Mouse (Mus musculus): ENCODE measurements around the gene Il13ra1. TPM values are rescaled to one million over a fixed set of nuclear protein-coding genes. Genes with fewer than 3 reads are reported as not detected.

Il13ra1 gene
- not detected for polyA plus RNA-seq (2017; shearing (Covaris generic))

DNA sequence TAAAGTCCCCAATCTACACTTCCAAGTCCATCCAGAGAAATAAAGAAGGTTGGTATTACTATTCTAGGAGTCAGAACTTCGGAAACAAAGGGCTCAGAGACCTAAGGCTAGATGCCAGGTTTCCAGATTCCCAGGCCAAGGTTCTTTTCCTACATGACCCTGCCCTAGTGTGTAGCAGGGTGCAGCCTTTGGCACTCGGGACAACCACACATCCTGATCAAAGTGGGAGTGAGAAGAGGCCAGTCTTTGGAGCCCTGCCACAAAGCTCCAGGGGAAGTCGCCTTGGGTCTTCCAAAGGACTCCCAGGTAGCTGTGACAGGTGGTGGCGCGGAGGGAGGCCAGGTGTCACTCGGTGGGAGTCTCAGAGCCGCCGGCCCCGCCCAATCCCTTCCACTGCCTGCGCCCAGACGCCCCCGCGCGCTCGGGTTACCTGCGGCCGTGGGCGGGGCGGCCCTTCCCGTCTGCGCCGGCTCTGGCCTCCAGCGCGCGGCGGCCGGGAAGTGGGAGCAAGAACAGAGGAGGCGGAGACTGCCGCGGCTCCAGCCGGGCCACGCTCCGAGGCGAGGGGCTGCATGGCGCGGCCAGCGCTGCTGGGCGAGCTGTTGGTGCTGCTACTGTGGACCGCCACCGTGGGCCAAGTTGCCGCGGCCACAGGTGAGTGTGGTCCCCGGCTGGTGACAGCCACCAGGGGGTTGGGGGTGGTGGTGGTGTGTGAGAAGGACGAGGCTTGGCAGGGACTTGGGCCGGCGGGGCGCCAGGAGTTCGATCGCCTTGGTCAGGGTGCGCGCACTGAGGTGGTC lies at the start of gene Il13ra1:
Gene Il13ra1, plus strand, starts transcription at position 489 of the 800 bp plus-strand sequence.

DNA sequence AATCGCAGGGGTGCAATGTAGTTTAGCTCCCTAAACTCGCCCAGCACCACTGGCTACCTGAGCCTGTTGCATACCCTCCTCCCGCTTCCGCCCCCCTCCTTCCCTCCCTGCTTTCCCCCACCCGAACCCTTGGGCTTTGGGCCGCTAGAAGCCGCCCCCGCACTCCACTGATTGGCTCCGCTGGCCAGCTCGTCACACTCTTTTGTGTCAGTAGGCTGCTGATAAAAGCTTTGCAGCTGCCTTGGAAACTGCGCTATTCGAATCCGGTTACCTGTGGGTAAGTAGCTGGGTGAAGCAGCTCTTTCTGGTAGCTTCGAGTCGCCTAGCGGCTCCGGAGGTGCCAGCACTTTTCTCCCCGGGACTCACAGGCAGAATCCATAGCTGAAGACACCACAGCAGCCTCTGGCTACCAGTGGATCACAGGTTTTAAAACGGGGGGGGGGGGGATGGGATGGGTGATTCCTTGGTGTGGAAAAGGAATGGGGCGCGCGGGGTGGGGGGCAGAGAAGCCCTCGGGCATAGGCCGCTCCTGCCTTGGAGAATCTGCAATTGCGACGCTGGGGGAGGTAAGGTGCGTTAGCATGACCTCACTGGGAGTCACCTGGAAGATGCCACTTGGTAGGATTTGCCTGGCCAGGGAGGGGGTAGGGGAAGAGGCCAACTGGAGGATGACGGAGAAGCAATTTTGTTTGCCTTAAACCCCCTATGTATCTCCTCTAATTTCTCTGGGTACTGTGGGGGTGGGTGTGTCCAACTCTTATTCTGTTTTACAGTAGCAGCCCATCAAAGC lies 84.0 kb downstream of the Il13ra1 start, which contains the start of gene Zcchc12:
Gene Zcchc12, plus strand, starts transcription at position 169 of the 790 bp plus-strand sequence.

Other genes with a start within 250 kb of the Il13ra1 start
- 91.4 TPM for gene Dock11, start 223.3 kb upstream of the Il13ra1 start, polyA plus RNA-seq (2017; shearing (Covaris generic))
- 0.72 TPM for gene Zcchc12, start 83.8 kb downstream of the Il13ra1 start, polyA plus RNA-seq (2017; shearing (Covaris generic))
- gene Lonrf3, start 216.2 kb downstream of the Il13ra1 start, polyA plus RNA-seq (2017; shearing (Covaris generic)), result 2.0 TPM